Mouse (Mus musculus) regulatory T cell (primary cell): Measurements from ENCODE around the gene AY358078.
"Not testable (repeated sequence)": the region's sequence is repeated elsewhere in the genome, so short reads cannot be mapped to it uniquely, and the experiment has no call there.

Experiments
- in situ Hi-C: fragments of 300-600 bp; cut with MboI, MseI; formaldehyde crosslinking; loops from one replicate; pipeline ENCODE4 v1.15.1; 2025; ENCODE audit warnings: high pct_unique_total_duplicates

AY358078 gene

DNA sequence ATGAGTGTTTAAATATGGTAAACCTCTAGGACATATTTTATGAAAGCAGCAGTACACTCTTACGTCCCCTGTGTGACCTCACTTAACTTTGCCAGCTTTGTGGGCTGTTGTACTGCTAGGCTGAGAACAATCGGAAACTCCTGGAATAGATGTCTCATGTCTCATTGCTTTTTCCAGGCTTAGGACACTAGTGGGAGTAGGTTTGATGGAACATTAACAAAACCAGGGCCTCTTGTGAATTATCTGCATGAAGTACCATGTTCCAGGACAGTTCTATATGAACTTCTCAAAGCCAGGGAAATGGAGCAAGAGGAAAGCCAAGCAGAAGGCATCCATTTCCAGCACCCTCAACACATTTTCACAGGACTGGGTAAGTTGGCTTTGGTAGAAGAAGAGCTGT is at the start of gene AY358078:
Gene AY358078 (plus strand): TSS at position 301 of the 400 bp plus-strand sequence.
- in situ Hi-C loops: no loop called here

GRCm38 (mm10) chr14:51755944-51756343 is 43.9 kb upstream of the AY358078 start:
- in situ Hi-C loops: no loop called here

GRCm38 (mm10) chr14:51771378-51771777 is 28.5 kb upstream of the AY358078 start:
- in situ Hi-C loops: loop anchor here (10.0 kb wide), 1 partner anchor 53 kb away; no protein-coding TSS in a partner anchor

DNA sequence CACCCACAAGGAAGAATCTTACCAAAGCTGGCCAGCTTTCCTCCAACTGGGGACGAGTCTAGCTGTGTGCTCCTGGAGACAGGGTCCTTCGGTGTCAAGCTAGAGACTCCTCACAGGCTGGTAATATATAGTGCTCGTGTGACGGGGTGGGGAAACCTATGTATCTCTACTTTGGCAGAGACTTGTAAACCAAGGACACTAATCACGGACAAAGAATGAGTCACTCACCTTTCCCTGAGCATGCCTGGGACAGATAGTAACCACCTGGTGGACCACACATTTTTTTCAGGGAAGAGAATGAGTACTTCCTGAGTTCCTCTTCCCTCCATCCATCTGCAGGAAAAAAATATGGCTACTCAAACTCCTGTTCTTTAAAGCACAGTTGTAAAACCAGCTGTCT is 26.4 kb upstream of the AY358078 start, which contains the start of gene Ang4:
Gene Ang4 (minus strand): TSS at position 101 of the 400 bp plus-strand sequence.
- in situ Hi-C loops: loop anchor here (10.0 kb wide), 1 partner anchor 51 kb away; no protein-coding TSS in a partner anchor

- in situ Hi-C loops: loop anchor here (10.0 kb wide), 1 partner anchor 47 kb away; no protein-coding TSS in a partner anchor
Measured at GRCm38 (mm10) chr14:51777791-51778190, 22.1 kb upstream of the AY358078 start.

GRCm38 (mm10) chr14:51778865-51779481 is 20.9 kb upstream of the AY358078 start:
- in situ Hi-C loops: loop anchor here (10.0 kb wide), 1 partner anchor 46 kb away; no protein-coding TSS in a partner anchor

DNA sequence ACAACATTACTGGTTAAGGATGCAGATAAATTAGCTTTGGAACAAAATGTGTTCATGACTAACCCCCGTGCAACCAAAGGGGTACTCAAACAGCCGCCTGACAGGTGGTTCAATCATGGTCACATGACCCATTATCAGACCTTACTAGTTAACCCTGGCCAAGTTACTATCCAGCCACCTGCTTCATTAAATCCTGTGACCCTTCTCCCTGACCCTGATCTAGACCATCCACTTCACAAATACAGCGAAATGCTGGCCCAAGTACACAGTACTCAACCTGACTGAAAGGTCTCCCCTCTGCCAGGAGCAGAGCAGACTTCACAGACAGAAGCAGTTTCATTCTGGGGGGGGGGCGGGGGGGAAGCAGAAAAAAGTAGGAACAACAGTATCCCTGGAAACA is 13.5 kb upstream of the AY358078 start:
- in situ Hi-C loops: no loop called here

- in situ Hi-C loops: no loop called here
Measured at GRCm38 (mm10) chr14:51787061-51787460, 12.8 kb upstream of the AY358078 start.

DNA sequence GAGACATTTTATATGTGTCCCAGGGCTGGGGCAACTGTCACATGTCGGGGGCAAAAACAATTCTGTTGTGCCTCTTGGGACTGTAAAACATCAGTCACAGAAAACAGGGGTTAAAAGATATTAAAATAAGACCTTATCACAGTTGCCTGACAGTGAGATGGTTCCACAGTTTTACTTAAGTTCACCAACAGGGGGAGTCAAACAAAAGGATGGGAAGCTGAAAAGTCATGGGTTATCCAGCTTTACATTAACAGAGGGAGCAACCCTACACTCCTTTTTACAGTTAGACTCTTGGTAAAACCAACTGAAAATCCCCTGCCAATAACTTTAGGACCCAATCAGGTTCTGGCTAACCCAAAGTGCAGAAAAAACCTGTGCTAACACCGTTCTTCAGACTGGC is 10.7 kb upstream of the AY358078 start:
- in situ Hi-C loops: no loop called here

DNA sequence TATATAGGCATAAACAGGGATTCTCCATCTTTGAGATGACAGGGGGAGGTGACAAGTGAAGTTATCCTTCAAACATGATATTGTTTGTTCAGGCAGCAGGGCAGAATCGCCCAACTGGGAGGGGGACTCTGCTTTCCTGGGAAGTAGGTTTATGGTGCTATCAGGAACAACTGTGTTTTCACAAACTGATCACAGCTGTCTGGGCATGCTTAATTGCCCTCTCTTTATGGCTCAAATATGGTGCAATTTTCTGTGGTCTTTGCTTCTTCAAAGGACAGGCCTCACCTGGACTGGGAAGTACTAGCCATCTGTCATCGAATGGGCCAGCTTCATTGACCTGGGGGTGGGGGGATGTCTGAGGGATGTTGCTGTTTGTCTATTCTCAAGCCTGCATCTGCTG is 5.7 kb upstream of the AY358078 start:
- in situ Hi-C loops: no loop called here

DNA sequence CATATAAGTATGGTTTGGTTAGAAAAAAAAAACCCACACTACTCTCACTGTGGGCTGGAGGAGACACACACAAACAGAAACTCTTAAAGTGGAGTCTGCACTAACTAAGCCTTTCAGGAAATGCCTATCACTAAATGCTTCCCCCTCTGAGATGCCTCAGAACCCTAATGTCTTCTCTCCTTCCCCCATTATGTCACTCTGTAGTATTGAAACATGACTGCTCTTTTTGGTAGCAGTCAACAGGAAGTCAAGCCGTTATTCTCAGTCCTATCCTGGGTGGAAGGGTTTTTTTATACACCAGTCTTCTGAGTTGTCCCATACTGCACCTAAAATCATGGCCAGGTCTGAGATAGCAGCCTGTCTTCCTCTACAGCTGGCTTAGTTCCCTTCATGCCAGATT is 26.8 kb downstream of the AY358078 start:
- in situ Hi-C loops: loop anchor here (10.0 kb wide), 1 partner anchor 52 kb away; the partner anchor contains the start of gene Ang4

DNA sequence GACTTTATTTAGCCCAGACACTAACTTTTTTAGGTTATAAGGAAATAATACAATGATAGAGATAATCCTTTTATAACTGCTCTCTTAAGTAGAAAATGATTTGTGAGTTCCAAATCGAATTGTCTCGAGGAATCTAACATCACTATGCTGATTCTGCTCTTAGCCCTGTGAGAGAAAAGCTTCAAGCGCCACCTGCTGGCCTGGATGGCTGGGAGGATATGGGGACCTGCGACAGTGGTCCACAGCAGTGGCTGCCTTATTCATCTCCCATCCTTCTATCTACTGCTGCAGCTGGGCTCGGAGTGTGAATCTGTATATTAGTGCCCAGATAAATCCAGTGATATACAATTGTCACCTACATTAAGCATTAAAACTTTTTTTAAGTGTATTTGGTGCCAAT is 28.0 kb downstream of the AY358078 start:
- in situ Hi-C loops: loop anchor here (10.0 kb wide), 1 partner anchor 53 kb away; the partner anchor contains the start of gene Ang4

- in situ Hi-C loops: loop anchor here (10.0 kb wide), 1 partner anchor 54 kb away; the partner anchor contains the start of gene Ang4
Measured at GRCm38 (mm10) chr14:51829188-51829587, 29.3 kb downstream of the AY358078 start.

- in situ Hi-C loops: not testable (repeated sequence)
Measured at GRCm38 (mm10) chr14:51838480-51838879, 38.6 kb downstream of the AY358078 start.

DNA sequence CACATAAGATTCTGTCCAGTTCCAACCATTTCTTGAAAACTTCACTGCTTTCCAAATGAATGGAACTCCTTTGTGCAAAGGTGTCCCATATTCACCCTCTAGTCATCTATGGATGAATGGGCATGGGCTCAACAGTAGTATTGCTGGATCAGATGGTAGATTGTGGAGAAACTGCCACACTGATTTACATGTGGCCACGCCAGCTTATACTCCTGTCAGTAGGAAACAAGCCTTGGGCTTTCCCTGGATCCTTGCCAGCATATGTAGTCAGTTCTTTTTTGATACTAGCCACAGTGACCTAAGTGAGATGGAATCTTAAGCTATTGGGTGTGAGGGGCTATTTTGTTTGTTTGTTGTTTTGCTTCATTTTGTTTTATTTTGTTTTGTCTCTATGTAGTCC is 42.4 kb downstream of the AY358078 start:
- in situ Hi-C loops: loop anchor here (5.0 kb wide), 1 partner anchor 75 kb away; no protein-coding TSS in a partner anchor

DNA sequence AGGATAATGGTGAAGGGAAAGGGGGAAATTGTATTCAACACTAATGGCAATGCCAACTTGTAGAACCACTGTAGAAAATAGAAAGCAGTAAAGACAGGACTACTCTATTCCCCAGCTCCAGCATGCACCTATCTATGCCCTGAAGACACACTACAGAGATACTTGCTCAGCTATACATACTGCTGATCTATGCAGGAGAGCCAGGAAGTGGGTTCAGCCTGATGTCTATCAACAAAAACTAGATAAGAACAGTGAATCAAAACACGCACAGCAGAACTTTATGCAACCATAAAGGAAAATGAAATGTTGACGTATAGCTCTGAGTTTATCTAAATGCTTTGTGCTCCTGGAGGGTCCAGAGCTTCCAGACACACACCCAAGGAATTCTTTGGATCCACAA is 42.9 kb downstream of the AY358078 start:
- in situ Hi-C loops: loop anchor here (5.0 kb wide), 1 partner anchor 75 kb away; no protein-coding TSS in a partner anchor

GRCm38 (mm10) chr14:51843882-51844281 is 44.0 kb downstream of the AY358078 start:
- in situ Hi-C loops: loop anchor here (5.0 kb wide), 1 partner anchor 77 kb away; no protein-coding TSS in a partner anchor

- in situ Hi-C loops: no loop called here
Measured at GRCm38 (mm10) chr14:51846566-51846965, 46.7 kb downstream of the AY358078 start.

DNA sequence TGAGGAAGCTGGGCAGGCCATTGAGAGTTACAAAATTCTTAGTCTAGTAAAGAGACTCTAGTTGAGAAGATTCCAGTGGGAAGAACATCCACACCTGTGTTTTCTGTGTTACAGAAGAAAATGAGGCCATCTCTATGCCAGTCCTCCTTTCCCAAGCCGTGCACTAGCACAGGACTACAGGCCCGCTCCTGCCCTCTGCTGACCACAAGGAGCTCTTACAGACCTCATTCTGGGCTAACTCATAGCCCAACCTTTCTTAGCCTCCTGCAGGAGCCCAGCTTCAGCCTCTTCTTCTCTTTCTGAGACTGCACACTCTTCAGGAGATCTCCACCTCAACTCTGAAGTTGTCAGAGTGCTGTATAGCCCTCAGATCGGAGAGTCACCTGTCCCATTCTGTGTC is 51.2 kb downstream of the AY358078 start:
- in situ Hi-C loops: not testable (repeated sequence)

DNA sequence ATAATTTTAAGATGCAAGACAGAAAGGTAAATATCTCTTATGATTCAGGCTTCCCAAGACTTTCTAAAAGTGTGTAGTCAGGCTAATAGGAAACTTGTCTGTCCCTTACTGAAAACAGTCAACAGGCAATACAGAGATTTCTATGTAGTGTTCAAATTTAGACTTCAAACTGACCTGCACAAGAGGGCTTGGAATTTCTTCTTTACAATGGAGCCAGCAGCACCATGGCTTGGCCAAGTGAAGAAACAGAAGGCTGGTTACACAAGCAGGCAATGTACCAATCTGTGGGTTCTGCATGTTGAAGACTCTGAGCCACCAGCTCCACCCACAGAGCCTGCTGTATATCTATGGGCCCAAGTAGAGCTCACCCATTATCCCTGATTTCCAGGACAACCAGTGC is 53.6 kb downstream of the AY358078 start, which contains the start of gene Ear6:
Gene Ear6 (plus strand): TSS at position 301 of the 400 bp plus-strand sequence.
- in situ Hi-C loops: no loop called here

DNA sequence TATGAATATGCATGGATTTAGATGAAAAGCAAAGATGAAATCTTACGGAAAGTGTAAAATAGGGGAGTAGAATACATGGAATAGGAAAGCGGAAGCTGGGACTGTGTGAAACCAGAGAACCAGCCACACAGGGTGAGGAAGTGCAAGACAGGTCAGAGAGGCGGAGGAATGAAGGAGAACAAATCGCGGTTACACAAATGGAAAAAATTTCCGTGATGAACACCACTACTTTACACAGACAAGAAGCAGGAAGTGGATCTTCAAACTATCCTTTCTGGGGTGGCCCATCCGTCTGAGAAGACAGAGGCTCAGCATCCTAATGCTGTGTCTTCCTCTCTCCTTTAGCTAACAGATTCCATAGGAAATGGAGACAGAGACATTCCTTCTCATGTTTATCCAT is 55.4 kb downstream of the AY358078 start:
- in situ Hi-C loops: not testable (repeated sequence)

DNA sequence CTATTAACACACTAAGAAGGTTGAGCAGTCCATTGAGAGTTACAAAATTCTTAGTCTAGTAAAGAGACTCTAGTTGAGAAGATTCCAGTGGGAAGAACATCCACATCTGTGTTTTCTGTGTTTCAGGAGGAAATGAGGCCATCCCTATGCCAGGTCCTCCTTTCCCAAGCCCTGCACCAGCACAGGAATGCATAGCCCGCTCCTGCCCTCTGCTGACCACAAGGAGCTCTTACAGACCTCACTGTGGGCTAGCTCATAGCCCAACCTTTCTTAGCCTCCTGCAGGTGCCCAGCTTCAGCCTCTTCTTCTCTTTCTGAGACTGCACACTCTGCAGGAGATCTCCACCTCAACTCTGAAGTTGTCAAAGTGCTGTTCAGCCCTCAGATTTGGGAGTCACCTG is 63.8 kb downstream of the AY358078 start:
- in situ Hi-C loops: not testable (repeated sequence)

- in situ Hi-C loops: no loop called here
Measured at GRCm38 (mm10) chr14:51870756-51871155, 70.9 kb downstream of the AY358078 start.
